Mouse (Mus musculus) heart, postnatal 25 days (tissue): Measurements from ENCODE around the gene Armc2. TPM values are rescaled to one million over a fixed set of nuclear protein-coding genes. Genes with fewer than 3 reads are reported as not detected.
A peak's percentile ranks its signal among the peaks of the same experiment; 100 is the strongest.
"Not testable (repeated sequence)": the region's sequence is repeated elsewhere in the genome, so short reads cannot be mapped to it uniquely, and the experiment has no call there.

ENCODE experiments used
- DNase-seq: peaks from one replicate; pipeline ENCODE4 v3.0.0; 2022; ENCODE audit warnings: low spot score
- intact Hi-C: fragments of 180-260 bp; cut with DNase I; formaldehyde crosslinking; loops from one replicate; pipeline ENCODE4 v1.15.1; 2025
- total RNA-seq, 2 experiments: library from RNA; stranded (reverse); gene quantifications; 2 replicates each; pipeline ENCODE4 v1.2.3; 2021

Gene Armc2
- total RNA-seq, 2 experiments from 2014 or later = 7.8 to 8.2 TPM

DNA sequence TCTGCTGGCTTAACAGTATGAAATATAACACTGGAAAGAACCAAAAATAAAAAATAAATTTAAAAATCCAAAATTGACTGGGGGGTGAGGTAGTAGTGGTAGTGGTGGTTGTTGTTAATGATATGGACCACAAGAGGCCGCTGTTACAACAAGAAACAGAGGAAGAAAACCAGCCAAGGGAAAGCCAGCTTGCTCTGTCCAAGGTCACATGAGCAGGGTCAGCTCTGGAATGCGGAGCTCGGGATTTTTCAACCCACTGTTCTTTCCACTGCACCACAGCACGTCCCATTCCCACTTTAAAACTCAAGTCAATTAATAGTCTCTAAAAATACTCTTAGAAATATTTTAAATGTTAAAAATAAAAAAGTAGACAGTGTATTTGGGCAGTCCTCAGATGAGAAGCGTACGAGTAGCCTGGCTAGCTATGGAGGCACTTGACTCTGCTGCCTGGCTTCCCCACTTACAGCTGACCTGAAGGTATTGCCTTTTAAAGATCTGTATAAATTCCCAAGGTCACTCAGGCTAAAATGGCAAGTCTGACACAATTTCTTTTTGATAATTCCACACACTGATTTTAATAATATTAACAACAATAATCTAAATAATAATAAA, 37.4 kb downstream of the Armc2 start:
- intact Hi-C loops = loop anchor here (1.0 to 10.0 kb wide), 3 partner anchors 296 to 654 kb away; partner anchors contain the start of gene Foxo3
- peak; percentile 26 for DNase-seq

- no peak for DNase-seq
- intact Hi-C loops = no loop called here
These were observed 39.6 kb downstream of the Armc2 start for GRCm38 (mm10) chr10:41978403-41979234.

- intact Hi-C loops = no loop called here
- no peak for DNase-seq
These were observed 45.6 kb downstream of the Armc2 start for GRCm38 (mm10) chr10:41972676-41973075.

DNA sequence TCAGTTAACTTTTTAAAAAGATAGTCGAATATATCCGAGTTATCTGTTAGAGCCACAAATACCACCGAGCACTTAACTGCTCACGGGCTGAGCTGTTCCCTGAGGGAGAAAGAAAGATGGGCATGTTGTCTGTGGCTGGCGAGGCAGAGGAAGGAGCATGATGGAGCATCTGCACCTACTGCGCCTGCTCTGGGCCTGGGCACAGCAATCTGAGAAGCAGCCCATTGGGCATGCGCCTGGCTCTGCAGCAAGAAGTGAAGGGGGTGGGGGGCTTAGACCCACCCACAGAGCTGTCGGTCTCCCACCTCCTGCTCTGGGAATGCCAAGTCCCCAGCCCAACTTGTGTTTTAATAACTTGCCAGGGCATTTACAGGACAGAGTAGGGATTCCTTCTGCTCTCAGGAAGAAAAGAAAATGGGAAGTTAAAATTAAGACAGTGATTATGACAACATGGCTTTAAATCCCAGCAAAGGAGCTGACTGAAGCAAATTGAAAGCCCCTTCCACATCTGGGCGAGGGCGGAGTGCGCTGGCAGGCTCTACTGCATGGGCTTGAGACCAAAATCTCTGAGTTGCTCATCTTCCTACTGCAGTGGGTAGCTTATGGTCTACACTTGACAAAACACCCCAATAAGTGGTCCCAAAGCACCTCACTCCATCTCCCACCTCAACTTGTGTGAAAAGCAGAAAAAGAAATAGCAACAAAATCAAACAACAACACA, 50.2 kb downstream of the Armc2 start:
- intact Hi-C loops = loop anchor here (10.0 kb wide), 1 partner anchor 273 kb away; no protein-coding TSS in a partner anchor
- no peak for DNase-seq

DNA sequence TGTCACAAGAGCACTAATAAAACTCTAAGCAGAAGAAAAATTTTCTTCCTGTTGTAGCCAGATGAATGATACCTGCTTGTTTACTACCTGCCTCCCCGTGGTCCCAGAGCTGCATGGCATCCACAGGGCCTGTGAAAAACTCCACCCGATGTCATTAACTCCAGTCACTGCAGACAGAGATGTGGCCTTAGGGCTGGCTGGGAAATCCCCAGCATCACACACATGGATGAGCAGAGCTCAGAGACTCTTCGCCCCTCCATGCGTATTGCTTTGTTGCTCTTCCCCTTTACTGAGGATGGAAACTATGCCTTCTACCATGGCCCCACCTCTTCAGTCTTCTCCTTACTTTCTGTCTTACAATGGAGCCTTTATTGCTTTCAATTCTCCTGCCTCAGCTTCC, 55.5 kb downstream of the Armc2 start:
- intact Hi-C loops = loop anchor here (10.0 kb wide), 1 partner anchor 268 kb away; no protein-coding TSS in a partner anchor
- no peak for DNase-seq

DNA sequence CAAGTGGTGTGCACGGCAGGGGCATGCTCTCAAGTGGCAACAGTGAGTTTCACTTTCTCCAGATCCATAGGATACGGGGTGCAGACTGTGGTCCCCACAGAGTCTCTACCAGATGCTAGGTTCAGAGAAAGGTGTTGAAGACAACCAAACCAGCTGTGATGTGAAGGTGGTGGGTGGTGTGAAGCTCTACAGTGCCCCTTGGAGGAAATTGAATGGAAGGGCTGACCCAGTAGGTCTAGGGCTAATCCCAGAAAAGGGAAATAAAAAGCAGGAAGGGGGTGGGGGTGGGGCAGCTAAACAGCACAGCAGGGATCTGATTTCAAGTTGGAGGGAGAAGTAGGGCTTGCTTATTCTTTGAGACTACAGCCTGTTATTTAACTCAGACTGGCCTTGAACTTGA, 58.4 kb downstream of the Armc2 start:
- DNase-seq = no peak
- intact Hi-C loops = loop anchor here (2.0 to 10.0 kb wide), 3 partner anchors 25 to 265 kb away; no protein-coding TSS in a partner anchor

GRCm38 (mm10) chr10:41958677-41959274, 59.5 kb downstream of the Armc2 start:
- no peak for DNase-seq
- intact Hi-C loops = loop anchor here (2.0 kb wide), 2 partner anchors 24 to 128 kb away; no protein-coding TSS in a partner anchor

DNA sequence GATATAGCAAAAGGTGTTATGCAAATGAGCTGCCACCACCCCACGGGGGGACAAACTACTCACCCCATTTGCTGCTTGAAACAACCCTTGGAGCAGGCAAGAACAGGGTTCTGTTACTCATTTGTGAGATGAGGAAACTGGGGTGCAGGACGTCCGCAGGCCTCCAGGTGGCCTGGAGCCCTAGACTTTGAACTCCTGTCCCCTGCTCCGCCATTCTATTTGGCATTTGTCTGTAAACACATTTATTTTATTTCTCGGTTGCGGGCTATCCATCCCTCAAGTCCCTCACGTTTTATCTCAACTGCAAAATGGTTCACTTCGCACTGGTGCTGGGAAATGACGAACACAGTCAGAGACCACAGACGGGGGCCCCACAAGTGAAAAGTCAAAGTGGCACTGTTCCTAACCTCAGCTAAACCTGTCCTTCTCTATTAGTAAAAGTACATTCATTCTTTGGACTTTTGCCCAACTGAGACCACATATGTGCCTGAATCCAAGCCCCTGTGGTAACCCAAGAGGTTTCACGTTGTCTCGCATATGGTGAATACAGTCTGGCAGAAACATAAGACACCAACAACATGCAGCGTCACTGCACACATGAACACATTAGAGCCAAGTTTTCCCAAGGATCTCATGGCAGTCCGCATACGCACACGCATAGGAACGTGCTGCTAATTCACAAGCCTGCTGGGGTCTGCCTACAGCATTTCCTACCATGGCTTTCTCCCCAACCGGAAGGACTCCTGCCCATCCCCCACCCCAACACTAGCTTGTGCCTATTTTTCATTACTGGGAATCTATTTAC, 60.6 kb downstream of the Armc2 start:
- no peak for DNase-seq
- intact Hi-C loops = loop anchor here (2.0 kb wide), 2 partner anchors 23 to 127 kb away; no protein-coding TSS in a partner anchor

GRCm38 (mm10) chr10:41953528-41953864, 64.7 kb downstream of the Armc2 start:
- no peak for DNase-seq
- intact Hi-C loops = no loop called here

DNA sequence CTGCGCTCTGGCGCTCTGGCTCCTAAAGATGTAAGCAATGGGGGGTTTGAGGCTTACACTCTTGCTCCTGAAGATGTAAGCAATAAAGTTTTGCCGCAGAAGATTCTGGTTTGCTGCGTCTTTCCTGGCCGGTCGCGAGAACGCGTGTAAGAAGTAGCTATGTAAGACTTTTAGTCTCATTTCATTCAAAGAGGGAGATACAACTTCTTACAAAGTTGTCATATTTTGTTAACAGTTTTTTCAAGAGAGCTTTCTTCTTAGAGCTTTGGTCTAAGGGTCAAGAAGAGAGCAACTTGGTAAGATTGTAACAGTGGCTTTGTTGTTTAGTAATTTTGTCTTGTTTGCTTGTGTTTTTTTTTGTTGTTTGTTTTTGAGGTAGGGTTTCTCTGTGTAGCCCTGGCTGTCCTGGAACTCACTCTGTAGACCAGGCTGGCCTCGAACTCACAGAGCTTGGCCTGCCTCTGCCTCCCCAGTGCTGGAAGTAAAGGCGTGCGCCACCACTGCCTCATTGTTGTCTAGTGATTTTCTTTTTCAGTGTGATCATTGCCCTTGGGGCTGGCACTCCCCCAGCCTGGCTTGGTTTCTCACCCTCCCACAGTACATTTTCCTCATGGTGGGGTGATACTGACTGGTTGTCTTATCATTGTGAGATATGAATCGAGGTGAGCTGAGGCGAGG, 65.3 kb downstream of the Armc2 start:
- intact Hi-C loops = no loop called here
- no peak for DNase-seq

DNA sequence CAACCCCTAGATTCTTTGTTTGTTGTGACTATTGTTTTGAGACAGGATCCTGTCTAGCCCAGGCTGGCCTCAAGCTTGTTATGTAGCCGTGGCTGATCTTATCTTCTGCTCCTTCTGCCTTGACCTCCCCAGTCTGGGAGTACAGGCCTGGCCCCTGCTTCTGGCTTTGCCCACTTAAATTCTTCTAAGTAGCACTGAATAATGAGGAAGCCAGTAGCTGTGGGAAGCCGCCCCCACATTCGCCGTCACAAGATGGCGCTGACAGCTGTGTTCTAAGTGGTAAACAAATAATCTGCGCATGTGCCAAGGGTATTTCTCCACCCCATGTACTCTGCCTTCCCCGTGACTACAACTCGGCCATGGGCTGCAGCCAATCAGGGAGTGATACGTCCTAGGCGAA, 65.9 kb downstream of the Armc2 start:
- intact Hi-C loops, DNase-seq: not testable (repeated sequence)

DNA sequence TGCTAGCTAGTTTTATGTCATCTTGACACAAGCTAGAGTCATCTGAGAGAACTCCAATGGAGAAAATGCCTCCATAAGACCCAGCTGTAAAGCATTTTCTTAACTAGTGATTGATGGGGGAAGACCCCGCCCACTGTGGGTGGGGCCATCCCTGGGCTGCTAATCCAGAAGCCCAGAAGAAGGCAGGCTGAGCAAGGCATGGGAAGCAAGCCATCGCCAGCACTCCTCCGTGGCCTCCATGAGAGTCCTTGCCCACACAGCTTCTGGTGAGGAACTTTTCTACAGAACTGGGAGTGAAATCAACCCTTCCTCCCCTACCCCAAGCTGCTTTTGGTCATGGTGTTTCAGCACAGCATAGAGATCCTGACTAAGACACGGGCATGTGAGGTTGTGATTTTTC, 79.2 kb downstream of the Armc2 start:
- DNase-seq = no peak

GRCm38 (mm10) chr10:41937176-41937575, 81.1 kb downstream of the Armc2 start:
- intact Hi-C loops = no loop called here
- no peak for DNase-seq

More for the DNA sequence above, 79.2 kb downstream of the Armc2 start:
- intact Hi-C loops = no loop called here

- intact Hi-C loops = no loop called here
- DNase-seq = peak; percentile 50
These were observed 82.1 kb downstream of the Armc2 start for GRCm38 (mm10) chr10:41936100-41936499.

DNA sequence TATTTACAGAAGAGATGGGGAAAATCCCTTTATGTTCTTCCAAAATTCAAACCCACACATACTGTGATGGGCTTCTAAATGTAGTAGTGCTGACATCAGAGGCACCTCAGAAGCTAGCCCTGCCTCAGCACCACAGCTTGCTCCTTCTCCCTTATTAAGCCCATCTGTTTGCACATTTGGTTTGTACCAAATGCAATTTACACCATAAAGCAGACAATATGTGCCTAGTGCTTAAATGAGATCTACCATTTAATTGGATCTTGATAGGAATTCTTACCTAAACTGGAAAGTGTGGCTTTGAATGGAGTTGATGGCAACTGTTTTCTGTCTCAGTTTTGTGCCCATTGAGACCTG, 82.8 kb downstream of the Armc2 start:
- intact Hi-C loops = loop anchor here (2.0 kb wide), 1 partner anchor 23 kb away; no protein-coding TSS in a partner anchor

DNA sequence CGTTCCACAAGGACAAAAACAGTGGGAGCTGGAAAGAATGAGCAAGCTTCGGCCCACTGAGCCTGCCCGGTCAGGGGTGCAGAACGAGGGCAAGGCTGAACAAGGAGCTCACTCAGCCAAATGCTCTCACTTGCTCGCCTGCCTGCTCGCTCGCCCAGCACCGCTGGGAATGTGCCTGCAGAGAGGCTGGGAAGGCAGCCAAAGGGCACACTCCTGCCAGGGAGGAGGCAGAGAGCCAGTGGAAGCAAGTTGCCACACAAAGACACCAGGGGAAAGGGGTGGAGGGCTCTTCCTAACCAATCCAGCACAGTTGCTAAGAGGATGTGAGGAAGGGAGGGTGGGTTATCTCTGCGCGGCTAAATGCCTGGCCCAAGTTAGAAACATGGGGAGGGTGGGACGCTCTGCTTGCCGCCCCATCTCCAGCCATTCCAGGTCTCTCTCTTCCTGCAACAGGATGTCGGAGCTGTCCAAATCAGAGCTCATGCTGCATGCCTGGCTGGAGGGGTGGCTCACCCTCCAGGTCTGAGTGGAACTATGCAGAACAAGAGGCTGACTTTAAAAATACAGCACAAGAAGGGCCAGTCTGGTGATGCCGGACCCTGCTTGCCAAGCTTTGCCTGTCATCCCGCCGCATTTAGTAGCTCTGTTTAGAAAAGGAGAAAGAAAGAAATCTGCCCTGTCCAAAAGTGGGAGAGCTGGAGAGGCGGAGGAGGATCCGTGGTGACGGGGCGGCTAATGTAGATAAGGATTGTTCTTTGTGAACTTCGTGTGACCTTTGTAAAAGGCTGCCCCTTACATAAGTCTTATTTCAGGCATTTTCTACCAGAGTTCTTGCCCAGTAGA, 83.4 kb downstream of the Armc2 start:
- intact Hi-C loops = loop anchor here (2.0 kb wide), 1 partner anchor 24 kb away; no protein-coding TSS in a partner anchor
- peak; percentile 85 for DNase-seq

More for the DNA sequence above, 82.8 kb downstream of the Armc2 start:
- DNase-seq = no peak

- intact Hi-C loops = loop anchor here (2.0 kb wide), 1 partner anchor 45 kb away; no protein-coding TSS in a partner anchor
- DNase-seq = peak; percentile 29
These were observed 84.7 kb downstream of the Armc2 start for GRCm38 (mm10) chr10:41933536-41933935.

GRCm38 (mm10) chr10:41932943-41933342, 85.3 kb downstream of the Armc2 start:
- intact Hi-C loops = loop anchor here (2.0 kb wide), 1 partner anchor 44 kb away; no protein-coding TSS in a partner anchor
- DNase-seq = no peak
